Mouse (Mus musculus): ENCODE measurements around the gene Hrk. TPM values are rescaled to one million over a fixed set of nuclear protein-coding genes. Genes with fewer than 3 reads are reported as not detected.

Hrk gene
- polyA plus RNA-seq, 1 experiment from 2014 or later: 0.33 TPM

DNA sequence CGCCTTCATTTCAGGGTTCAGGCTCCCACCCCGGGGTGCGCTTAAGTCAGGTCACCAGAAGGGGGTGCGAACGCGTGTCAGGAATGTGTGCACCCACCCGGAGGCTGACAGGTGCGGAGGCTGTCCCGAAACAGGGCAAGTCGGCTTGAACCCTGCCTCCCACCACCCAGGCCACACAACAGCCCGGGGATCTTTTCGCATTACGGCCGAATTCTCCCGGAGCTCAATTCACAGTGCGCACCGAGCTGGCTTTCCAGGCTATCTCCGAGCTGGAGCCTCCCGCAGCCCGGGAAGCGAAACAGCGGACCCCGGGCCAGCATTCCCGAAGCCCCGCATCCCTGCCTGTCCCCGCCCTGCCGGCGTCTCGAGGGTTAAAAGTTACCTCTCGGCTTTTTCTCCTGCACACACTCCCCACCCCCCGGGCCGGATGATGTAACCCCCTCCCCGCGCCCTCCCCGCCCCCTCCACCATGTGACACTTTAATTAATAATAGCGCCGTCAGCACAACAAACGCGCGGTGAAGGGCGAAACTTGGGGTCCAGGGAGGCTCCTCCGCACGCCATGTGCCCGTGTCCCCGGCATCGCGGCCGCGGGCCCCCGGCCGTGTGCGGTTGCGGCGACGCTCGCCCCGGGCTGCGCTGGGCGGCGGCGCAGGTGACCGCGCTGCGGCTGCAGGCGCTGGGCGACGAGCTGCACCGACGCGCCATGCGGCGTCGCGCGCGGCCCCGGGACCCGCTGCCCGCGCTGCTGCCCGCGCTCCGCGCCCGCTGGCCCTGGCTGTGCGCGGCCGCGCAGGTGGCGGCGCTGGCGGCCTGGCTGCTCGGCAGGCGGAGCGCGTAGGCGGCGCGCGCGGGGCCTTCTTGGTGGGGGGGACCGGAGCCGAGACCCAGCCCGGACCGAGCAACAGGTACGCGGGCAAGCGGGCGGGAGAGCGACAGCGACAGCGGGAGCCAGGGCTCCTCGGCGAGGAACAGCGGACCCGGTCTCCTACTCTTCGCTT is 5.1 kb downstream of the Hrk start:
- no peaks in the 10 kb centered on the region for H3K9me3 ChIP-seq (ENCODE audit: low read length)
- ATAC-seq: peak; percentile 37
- no peak for DNase-seq (ENCODE audit: low spot score)
- TF ChIP-seq EP300 (IDR thresholded peaks at IDR 0.05): no peak
- TF ChIP-seq CTCF (IDR thresholded peaks at IDR 0.05): peak; percentile 17
- peaks cover 47% of the 10 kb centered on the region for H3K27me3 ChIP-seq (replicated peaks; ENCODE audit: insufficient read depth, low read length)
- no peaks in the 10 kb centered on the region for H3K4me1 ChIP-seq (ENCODE audit: insufficient read depth, low read depth, low read length)
- H3K27ac ChIP-seq (ENCODE audit: low read length): no peak overlapping the region
- peak overlapping the region; percentile 83 for H3K4me2 ChIP-seq (replicated peaks; ENCODE audit: low read depth, low read length)
- no peaks in the 10 kb centered on the region for H3K36me3 ChIP-seq (ENCODE audit: insufficient read depth, low read length)
- H3K4me3 ChIP-seq (ENCODE audit: low read depth, low read length): peak overlapping the region; percentile 47
- under 1% methylated on average over 80 of the region's 117 CpGs for WGBS
- H3K9ac ChIP-seq (replicated peaks; ENCODE audit: low read depth): no peak overlapping the region

DNA sequence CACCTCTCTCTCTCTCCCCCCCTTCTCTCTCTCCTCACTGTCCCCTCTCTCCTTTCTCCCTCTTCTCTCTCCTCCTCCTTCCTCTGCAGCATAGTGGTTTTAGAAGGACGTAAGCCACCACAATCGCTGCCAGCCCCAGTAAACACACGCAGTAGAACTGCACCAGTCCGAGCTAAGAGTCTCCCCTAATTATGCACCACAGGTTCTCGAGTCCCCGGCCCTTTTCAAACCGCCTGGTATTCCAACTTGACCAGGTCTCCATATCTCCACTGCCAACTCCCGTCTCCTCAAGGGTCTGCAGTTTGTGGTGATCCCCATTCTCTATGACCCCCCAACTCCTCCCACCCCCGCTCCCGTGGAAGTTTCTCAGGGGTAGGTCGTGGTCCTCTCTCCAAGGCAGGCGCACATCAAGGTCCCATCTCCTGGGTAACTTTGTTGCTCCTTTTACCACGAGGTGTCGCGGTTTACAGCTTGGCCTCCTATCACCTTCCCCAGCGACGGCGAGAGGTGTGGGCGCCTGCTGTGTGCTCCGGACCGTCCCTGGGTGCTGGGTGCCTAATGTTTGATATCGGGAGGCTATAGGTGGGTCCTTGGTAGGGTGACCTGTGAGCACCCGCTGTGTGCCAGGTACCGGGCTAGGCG is 6.6 kb downstream of the Hrk start:
- Histone ChIP-seq H3K4me3 (ENCODE audit: low read depth, low read length) (peak overlapping the region; percentile 46), H3K4me2 (replicated peaks; ENCODE audit: low read depth, low read length) (peak overlapping the region; percentile 65; the same call in 1 of the 2 replicates), H3K36me3 (ENCODE audit: insufficient read depth, low read length) (no peaks in the 10 kb centered on the region), H3K4me1 (ENCODE audit: insufficient read depth, low read depth, low read length) (no peaks in the 10 kb centered on the region), H3K27me3 (replicated peaks; ENCODE audit: insufficient read depth, low read length) (peaks cover 56% of the 10 kb centered on the region), H3K9me3 (ENCODE audit: low read length) (no peaks in the 10 kb centered on the region; the same call in 1 of the 2 replicates), H3K9ac (replicated peaks; ENCODE audit: low read depth) (no peak overlapping the region), H3K27ac (ENCODE audit: low read length) (no peak overlapping the region)
- no peak for ATAC-seq
- WGBS: 4% methylated on average over 25 of the region's 25 CpGs
- no peak for DNase-seq (ENCODE audit: low spot score)
- TF ChIP-seq CTCF (IDR thresholded peaks at IDR 0.05) (peak; percentile 54), EP300 (IDR thresholded peaks at IDR 0.05) (no peak)

DNA sequence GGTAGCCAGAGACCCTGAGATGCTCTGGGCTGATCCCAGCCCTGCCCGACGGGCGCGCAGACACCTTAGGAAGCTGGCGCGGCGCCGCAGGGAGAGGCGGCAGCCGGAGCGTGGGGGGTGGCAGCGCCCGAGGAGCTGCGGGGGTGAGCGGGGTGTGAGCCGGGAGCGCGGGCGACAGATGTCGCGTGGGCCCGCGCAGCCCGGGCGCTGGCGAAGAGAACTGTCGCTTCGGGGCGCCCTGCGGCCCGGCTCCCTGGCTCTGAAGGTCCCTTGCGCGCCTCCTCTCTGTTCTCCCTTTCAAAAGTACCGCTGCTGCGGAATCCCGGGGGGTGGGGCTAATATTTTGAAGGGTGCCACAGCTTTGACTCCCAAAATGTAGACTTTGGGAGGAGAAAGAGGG is 7.2 kb downstream of the Hrk start:
- Histone ChIP-seq H3K36me3 (ENCODE audit: insufficient read depth, low read length) (no peaks in the 10 kb centered on the region), H3K27ac (ENCODE audit: low read length) (no peak overlapping the region), H3K4me3 (ENCODE audit: low read depth, low read length) (peak overlapping the region; percentile 46), H3K9me3 (ENCODE audit: low read length) (no peaks in the 10 kb centered on the region; the same call in 1 of the 2 replicates), H3K9ac (replicated peaks; ENCODE audit: low read depth) (no peak overlapping the region), H3K4me1 (ENCODE audit: insufficient read depth, low read depth, low read length) (no peaks in the 10 kb centered on the region), H3K27me3 (replicated peaks; ENCODE audit: insufficient read depth, low read length) (peaks cover 56% of the 10 kb centered on the region), H3K4me2 (replicated peaks; ENCODE audit: low read depth, low read length) (peak overlapping the region; percentile 65)
- under 1% methylated on average over 36 of the region's 36 CpGs for WGBS
- DNase-seq (ENCODE audit: low spot score) (no peak), ATAC-seq (no peak)
- TF ChIP-seq EP300 (IDR thresholded peaks at IDR 0.05) (no peak), CTCF (IDR thresholded peaks at IDR 0.05) (no peak)

DNA sequence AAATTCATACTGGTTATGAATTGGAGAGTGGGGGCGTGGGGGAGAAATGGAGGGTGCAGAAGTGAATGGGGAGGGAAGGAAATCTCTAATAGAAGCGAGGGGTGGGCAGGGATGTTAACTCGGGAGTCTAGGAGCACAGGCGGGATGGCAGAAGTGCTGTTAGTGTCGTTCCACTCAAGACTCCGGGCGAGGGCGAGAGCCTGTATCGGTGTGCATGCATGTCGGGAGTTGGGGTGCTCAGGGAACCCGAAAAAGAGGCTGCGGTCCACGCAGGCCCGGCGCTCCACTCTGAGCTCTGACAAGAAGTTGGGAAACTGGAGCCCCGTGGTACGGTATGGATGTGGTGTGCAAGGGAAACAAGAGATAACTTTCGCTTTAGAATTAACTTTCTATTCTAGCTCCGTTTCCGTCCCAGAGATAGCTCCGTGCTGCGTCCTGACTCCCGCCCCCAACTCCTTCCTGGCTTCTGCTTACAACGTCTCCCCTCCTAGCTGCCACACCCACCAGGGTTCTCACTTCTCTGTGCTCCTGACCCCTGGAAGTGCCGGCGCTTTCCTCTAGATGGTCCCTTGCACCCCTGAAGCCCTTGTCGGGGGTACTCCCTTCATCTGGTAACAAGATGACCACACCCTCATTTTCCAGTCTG is 7.8 kb downstream of the Hrk start:
- ATAC-seq (no peak), DNase-seq (ENCODE audit: low spot score) (no peak)
- Histone ChIP-seq H3K4me1 (ENCODE audit: insufficient read depth, low read depth, low read length) (no peaks in the 10 kb centered on the region), H3K4me2 (replicated peaks; ENCODE audit: low read depth, low read length) (peak overlapping the region; percentile 65), H3K27me3 (replicated peaks; ENCODE audit: insufficient read depth, low read length) (peaks cover 56% of the 10 kb centered on the region), H3K27ac (ENCODE audit: low read length) (no peak overlapping the region), H3K36me3 (ENCODE audit: insufficient read depth, low read length) (no peaks in the 10 kb centered on the region), H3K9ac (replicated peaks; ENCODE audit: low read depth) (no peak overlapping the region), H3K9me3 (ENCODE audit: low read length) (no peaks in the 10 kb centered on the region; the same call in 1 of the 2 replicates), H3K4me3 (ENCODE audit: low read depth, low read length) (peak overlapping the region; percentile 46)
- TF ChIP-seq CTCF (IDR thresholded peaks at IDR 0.05) (no peak), EP300 (IDR thresholded peaks at IDR 0.05) (no peak)
- WGBS: under 1% methylated on average over 25 of the region's 27 CpGs

DNA sequence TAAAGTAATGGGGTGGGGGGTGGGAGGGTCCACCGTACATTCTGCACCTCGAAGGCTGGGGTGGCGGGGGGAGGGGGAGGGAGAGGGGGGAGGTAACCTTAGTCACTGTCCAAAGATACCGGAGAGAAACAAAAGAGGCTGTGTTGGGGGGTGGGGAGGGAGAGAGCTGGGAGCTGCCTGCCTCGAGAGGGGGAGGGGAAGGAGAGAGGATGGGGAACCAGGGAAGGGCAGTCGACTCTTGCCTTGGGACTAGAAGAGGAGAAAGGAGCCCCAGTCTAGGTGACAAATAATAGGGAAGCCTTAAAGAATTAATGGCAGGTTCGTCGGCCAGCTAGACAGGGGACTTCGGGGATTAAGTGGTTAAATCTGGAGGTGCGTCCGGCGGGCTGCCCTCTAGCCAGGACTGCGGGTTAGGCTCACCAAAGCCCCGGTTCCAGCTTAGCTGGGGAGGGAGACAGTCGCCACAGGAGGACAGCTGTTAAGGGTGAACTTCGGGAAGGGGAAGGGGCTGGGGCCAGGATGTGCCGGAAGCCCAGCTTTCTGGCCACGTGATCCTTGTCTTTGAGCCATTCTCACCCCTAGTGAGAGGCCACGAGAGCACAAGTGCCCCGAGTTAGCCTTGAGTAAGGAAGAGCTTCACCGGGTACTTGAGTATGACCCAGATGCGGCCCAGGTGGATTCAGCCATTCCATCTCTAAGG is 10.0 kb downstream of the Hrk start:
- 1% methylated on average over 20 of the region's 22 CpGs for WGBS
- no peak for DNase-seq (ENCODE audit: low spot score)
- Histone ChIP-seq H3K9ac (replicated peaks; ENCODE audit: low read depth) (no peak overlapping the region), H3K4me3 (ENCODE audit: low read depth, low read length) (no peak overlapping the region), H3K4me2 (replicated peaks; ENCODE audit: low read depth, low read length) (no peak overlapping the region; the same call in 1 of the 2 replicates), H3K36me3 (ENCODE audit: insufficient read depth, low read length) (no peaks in the 10 kb centered on the region), H3K27me3 (replicated peaks; ENCODE audit: insufficient read depth, low read length) (peaks cover 37% of the 10 kb centered on the region), H3K27ac (ENCODE audit: low read length) (no peak overlapping the region), H3K4me1 (ENCODE audit: insufficient read depth, low read depth, low read length) (no peaks in the 10 kb centered on the region), H3K9me3 (ENCODE audit: low read length) (no peaks in the 10 kb centered on the region; the same call in 1 of the 2 replicates)
- ATAC-seq: no peak
- no peak for TF ChIP-seq CTCF (IDR thresholded peaks at IDR 0.05)
- TF ChIP-seq EP300 (IDR thresholded peaks at IDR 0.05): no peak

All from lung, postnatal 0 days (tissue).